Mouse (Mus musculus): ENCODE data around the gene Ext2.

Ext2 gene

DNA sequence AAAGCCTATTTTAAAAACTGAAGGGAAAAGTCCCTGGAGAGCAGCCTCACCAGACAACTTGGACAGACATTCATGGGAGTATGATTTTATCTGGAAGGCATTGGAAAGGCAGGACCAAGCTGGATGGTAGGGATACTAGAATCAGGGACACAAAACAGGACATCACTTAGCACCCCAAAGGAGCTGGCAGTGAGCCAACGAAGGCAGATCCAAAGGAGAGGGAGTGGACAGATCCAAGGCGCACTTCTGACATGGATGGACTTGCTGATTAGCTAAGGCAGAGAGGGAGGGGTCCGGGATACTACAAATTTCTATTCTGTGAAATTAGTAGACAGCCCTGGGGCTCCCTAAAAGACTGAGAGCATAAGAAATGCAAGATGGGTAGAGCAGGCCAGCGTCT, 16.8 kb downstream of the Ext2 start:
- DNase-seq: peak in 1 of 2 experiments; percentile 48

GRCm38 (mm10) chr2:93805066-93805465, 17.3 kb downstream of the Ext2 start:
- no peak for DNase-seq

GRCm38 (mm10) chr2:93802947-93803346, 19.4 kb downstream of the Ext2 start:
- DNase-seq: no peak

DNA sequence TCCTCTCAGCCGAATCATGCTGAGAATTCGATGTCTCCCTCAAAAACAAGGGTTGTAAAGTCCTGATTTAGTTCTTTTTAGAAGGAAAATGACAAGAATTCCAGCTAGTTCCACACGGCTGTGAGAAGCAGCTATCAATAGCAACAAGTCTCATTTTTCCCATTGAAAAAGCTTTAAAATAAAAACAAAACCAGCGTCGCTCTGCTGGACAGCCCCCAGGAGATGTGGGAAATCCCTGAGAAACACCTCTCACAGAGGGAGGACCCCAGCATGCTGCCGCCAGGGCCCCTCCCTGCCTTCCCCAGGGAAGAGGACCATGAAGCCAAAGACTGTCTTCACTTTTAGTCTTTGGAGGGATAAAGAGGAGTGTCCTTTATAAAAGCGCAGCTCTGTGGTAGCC, 21.3 kb downstream of the Ext2 start:
- no peak for DNase-seq

DNA sequence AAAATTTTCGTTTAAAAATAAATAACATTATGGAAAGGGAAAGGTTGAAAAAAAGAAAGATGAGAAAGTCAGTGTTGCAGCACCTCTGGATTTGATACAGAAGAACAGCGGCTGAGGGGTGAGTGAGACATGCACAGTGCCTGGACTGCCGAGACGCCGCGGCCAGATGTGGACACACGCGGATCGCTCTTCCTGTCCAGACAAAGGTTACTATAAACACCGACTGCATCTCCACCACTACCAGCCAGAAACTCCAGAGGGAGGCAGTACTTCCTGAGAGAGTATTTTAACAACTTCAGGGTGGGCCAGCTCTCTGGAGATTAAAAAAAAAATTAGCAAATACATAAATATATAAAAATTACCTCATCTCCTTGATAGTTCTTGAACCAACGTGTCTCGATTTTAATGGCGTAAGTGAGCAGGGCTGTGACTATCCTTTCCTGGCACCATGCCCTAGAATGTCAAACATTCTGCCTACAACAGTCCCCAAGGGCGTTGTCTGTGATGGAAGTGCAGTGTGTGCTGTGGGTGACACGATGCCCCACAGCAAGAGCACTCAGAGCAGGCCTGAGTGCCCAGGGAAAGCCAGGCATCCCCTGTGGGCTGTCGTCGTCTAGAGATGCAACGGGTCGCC, 25.1 kb downstream of the Ext2 start:
- DNase-seq: no peak

- peak in 1 of 2 experiments; percentile 54 for DNase-seq
Observed at GRCm38 (mm10) chr2:93794375-93794774, 28.0 kb downstream of the Ext2 start.

- peak; percentile 94 to 95 for DNase-seq
Observed at GRCm38 (mm10) chr2:93791516-93792499, 30.6 kb downstream of the Ext2 start.

GRCm38 (mm10) chr2:93790798-93791345, 31.5 kb downstream of the Ext2 start:
- DNase-seq: peak; percentile 58 to 70

GRCm38 (mm10) chr2:93788557-93788956, 33.8 kb downstream of the Ext2 start:
- DNase-seq: no peak

DNA sequence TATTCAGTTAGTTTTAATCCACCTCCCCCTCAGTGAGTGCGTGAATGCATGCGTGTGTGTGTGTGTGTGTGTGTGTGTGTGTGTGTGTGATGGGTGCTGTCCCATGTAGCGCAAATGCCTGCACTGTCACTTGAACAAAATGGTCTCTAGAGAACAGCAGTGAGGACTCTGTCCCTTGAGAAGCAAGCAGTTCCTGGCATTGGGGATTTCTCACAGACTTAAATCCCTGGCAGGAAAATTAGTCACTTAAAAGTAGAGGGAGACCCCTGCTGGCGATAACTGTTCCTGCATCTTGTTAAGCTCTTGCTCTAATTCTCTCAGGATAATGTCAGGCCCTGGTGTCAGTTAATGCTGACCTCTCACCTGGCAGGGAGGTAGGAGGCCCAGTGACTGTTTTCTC, 36.2 kb downstream of the Ext2 start:
- peak; percentile 91 to 93 for DNase-seq

- DNase-seq: no peak
Observed at GRCm38 (mm10) chr2:93785432-93785798, 37.0 kb downstream of the Ext2 start.

DNA sequence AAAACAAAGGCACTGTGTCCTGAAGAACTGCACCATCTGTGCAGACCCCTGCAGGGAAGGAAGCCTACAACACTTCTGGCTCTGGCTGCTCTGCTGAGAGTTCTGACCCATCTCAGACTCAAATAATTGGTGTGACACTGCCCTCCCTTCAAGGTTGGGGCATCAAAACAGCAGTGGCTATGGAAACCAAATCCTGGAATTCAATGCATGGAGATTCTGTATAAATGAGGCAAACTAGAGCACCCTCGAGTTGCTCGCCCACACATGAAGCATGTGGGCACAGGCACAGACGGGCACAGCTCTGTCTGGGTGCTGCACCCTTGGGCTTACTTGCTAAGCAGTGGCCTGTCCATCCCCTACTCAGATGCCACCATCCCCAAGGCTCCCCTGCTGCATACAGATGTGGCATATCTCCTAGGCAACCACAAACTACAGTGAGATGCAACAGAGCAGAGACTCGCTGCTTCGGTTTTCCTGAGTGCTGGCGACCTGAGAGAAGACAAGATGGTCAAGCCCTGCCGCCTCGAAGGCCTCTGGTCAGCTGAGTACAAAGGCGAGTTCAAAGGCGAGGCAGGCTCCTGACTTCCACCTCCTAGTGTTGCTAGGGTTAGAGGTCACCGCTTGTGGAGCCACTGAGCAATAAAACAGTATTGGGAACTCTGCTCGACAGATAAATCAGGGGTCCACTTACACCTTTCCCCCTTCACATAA, 37.5 kb downstream of the Ext2 start:
- DNase-seq: peak; percentile 57 to 67

DNA sequence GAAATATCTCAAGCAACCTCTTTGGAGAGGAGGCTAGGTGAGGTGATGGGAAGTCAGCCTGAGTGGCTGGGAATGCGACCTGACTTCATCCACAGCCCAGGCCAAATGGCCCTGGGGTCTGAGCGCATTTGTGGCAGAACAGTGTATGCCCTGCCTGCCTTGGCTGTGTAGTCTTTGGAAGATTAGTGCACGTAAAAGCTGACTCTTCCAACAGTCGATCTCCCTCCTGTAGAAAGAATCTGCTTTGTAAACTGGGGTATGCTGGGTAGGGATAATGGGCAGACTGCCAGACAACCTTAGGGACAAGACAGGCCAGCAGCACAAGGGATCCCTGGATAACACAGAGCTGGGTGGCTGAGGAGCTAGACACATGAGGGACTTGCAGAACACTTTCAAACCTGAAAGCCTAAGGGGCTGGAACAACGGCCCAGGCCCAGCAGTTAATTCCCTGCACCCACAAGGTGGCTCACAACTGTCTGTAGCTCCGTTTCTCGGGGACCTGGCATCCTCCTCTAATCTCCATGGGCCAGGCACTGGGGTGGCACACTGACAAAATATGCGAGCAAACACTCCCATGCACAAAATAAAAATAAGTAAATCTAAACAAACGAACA, 38.3 kb downstream of the Ext2 start:
- DNase-seq: peak; percentile 41 to 65

DNA sequence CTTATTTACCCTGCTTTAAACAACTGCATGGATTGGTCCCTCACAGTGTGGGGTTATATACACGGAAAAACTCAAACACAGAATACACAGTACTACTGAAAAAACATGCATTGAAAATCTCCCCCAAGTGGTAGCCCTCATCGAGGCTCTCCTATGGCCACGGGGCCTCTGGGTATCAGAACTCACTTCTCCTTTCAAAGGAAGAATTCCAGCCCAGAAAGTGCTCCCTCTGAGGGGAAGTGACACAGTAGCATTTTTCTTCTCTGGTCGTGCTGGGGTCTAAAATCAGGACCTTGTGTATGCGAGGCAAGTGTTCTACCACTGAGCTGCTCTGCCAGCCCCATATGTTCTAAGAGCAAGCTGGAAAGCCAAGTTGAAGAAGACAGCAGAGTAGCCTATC, 39.7 kb downstream of the Ext2 start:
- no peak for DNase-seq

GRCm38 (mm10) chr2:93782156-93782555, 40.2 kb downstream of the Ext2 start:
- peak in 1 of 2 experiments; percentile 57 for DNase-seq

- no peak for DNase-seq
Observed at GRCm38 (mm10) chr2:93780528-93780927, 41.8 kb downstream of the Ext2 start.

GRCm38 (mm10) chr2:93779897-93780208, 42.5 kb downstream of the Ext2 start:
- no peak for DNase-seq

DNA sequence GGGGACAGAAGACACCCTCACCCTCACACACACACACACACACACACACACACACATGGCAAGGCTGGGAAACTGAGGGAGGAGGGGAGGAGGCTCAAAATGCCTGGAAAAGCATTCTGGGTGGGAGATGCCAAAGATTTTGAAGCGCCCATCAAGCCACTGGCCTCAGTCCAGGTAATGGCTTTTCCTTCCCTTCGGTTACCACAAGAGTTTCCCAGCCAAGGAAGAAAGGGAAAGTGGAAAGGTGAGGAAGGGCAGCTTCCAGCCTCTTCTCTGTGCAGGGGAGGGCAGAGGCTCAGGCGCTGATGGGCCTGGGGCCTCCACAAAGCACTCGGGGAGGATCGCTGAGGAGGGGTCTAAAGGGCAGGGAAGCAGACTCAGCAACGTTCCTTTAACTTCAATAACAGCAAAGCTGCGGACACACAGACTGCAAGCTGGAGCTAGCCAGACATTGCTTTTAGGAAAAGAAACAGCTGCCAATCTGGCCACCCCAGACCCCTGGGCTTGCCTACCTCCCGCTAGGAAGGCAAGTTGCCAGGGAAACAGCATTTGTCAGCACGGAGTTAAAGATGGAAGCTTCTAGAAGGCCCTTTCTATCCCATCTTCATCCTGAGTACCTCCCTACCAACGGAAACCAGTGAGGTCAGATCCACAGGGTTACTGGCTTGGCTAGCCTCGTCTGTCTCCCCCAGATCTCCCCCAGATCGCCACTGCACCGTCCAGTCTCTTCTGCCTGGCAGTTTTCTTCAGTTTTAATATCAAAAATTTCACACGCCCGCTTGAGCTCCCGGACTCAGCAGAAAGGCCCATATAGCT, 43.1 kb downstream of the Ext2 start:
- peak; percentile 53 to 57 for DNase-seq

GRCm38 (mm10) chr2:93778616-93779015, 43.8 kb downstream of the Ext2 start:
- DNase-seq: no peak

DNA sequence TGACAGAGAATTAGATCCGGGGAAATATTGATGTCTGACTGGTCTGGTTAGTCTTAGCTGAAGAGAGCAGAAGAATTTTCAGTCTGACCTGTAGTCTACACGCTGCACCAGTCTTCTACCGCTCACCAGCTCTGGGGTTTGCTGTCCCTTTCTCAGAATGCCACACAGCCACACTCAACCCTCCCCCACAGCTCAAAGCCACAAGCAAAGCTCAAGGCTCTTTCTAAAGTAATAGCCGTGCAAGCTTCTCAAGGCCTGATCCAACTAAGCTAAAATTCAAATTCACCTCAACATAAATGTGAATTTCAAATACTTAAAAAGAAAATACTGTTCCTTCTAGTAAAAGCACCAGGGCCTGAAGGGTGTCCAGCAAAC, 45.3 kb downstream of the Ext2 start:
- no peak for DNase-seq

- DNase-seq: no peak
Observed at GRCm38 (mm10) chr2:93776267-93777055, 45.9 kb downstream of the Ext2 start.
